Mouse (Mus musculus) NIH3T3 (cell line): ENCODE data around the gene Vmn2r78.
"Not testable (repeated sequence)": the region's sequence is repeated elsewhere in the genome, so short reads cannot be mapped to it uniquely, and the experiment has no call there.

Source experiments
- DNase-seq: peaks from one replicate; pipeline ENCODE4 v3.0.0-alpha.2; 2012; ENCODE audit warnings: low read depth

Gene Vmn2r78

DNA sequence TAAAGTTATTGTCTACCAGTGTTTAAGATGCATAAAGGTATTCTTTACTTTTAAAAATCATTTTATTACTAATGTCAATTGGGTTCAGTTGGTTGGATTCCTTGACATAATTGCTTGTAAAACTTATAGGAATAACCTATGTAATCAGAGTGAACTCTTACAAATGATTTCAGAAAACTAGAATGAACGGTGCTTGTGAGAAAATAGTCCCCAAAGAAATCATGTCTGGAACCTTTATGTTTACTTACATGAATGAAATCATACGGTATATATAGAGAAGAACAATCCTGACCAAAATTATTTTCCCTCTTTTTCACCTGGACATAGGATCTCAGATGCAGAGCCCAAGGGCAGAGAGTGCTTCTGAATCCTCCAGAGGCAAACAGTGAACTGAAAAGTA is at the start of gene Vmn2r78:
Vmn2r78 (plus strand) TSS at position 301 of the 400 bp plus-strand sequence.
- DNase-seq = not testable (repeated sequence)

DNA sequence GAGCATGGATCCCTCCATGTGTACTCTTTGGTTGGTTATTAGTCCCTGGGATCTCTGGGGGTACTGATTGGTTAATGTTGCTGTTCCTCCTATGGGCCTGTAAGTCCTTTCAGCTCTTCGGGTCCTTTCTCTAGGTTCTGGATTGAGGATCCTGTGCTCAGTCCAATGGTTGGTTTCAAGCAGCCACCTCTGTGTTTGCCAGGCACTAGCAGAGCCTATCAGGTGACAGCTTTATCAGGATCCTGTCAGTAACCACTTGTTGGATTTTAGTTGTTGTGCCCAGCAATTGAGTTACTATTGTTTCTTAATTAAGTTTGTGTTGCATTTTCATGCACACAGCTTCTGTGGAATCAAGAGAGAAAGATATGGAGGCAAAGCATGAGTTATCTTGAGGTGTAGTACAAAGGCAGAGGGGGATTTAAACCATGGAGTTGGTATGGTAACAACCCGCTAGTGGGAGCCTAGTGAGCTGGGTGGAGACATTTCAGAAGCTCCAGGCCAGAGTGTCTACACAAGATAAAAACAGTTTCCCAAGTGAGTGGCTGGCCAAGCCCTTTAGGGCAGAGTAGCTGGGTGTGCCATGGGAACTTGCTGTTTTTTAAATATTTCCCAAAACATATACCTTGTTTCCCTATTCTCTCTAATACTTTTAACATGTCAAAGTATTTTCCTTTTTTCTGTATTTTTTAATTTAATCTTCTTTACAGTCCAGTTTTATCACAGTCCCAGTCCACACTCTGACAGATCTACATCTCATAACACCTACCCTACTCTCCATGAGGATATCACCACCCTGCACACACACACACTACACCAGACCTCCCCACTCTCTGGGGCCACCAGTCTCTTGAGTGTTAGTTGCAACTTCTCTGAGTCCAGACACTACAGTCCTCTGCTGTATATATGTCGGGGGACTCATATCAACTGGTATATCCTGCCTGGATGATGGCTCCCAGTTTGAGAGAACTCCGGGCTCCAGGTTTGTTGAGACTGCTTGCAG is 25.1 kb upstream of the Vmn2r78 start:
- no peak for DNase-seq

DNA sequence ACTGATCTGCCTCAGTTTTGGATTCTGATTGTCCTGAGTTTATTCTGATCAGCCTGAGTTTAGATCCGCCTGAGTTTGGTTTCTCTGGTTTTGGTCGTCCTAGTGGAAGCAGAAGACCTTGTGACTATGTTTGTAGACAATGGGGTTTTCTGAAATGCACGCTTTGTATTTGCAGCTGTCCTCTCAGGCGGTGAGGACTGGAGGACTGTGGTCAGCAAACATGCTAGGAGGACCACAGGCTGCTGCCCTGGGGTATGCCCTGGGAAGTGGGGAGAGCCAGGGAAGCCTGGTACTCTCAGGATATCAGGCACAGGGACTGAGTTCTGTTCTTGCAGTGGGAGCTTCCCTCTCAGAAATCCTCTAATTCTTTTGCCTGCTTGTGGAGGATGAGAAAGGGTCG is 22.4 kb downstream of the Vmn2r78 start:
- no peak for DNase-seq

DNA sequence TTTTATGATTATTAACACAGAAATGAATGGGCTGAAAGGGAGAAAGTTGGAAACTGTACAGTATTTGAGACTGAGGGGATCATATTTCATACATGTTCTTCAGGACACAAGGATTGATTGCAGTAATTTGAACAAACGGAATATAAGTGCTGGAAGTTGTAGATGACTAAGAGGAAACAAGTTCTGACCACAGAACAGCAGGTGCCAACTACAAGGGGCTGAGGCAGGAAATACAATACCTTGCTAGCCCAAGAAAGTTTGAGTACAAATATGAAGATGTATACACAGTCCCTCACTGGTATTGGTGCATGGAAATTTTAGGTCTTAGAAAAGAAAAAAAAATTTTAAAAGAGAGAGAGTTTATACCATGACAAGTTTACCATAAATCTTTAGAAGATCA is 79.8 kb downstream of the Vmn2r78 start:
- DNase-seq = no peak

DNA sequence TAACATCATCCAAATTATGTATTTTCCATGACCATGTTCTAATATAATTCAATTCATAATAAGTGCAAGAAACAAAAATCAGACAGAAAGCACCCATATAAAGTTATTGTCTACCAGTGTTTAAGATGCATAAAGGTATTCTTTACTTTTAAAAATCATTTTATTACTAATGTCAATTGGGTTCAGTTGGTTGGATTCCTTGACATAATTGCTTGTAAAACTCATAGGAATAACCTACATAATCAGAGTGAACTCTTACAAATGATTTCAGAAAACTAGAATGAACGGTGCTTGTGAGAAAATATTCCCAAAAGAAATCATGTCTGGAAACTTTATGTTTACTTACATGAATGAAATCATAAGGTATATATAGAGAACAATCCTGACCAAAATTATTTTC is 80.9 kb downstream of the Vmn2r78 start, which contains the start of gene Vmn2r79:
Vmn2r79 (plus strand) TSS at position 301 of the 400 bp plus-strand sequence.
- DNase-seq = not testable (repeated sequence)
